Mouse (Mus musculus): ENCODE measurements around the gene Gnai2. TPM values are rescaled to one million over a fixed set of nuclear protein-coding genes. Genes with fewer than 3 reads are reported as not detected.
"Not testable (repeated sequence)": the region's sequence is repeated elsewhere in the genome, so short reads cannot be mapped to it uniquely, and the experiment has no call there.

Gene Gnai2
- polyA plus RNA-seq, 1 experiment = 301 TPM

- DNase-seq = peak; percentile 74 to 84
- H3K4me3 ChIP-seq (replicated peaks; ENCODE audit: insufficient read depth, low read depth, low read length) = no peak overlapping the region
- 53% methylated on average over 15 of the region's 15 CpGs for WGBS
- H3K4me1 ChIP-seq (ENCODE audit: control insufficient read depth, insufficient read depth, low read length) = peaks cover 16% of the 10 kb centered on the region
- TF ChIP-seq POLR2A (IDR thresholded peaks at IDR 0.05; ENCODE audit: borderline replicate concordance, insufficient read depth, low read length) = no peak
- TF ChIP-seq CTCF (IDR thresholded peaks at IDR 0.05; ENCODE audit: borderline replicate concordance, insufficient read depth, low read depth, low read length) = peak; percentile 86
- H3K27me3 ChIP-seq (ENCODE audit: control insufficient read depth, insufficient read depth, low read length) = no peaks in the 10 kb centered on the region
- no peak overlapping the region for H3K27ac ChIP-seq (ENCODE audit: insufficient read depth, low read length)
These were observed 69.0 kb downstream of the Gnai2 start for GRCm38 (mm10) chr9:107566041-107566709.

- H3K27me3 ChIP-seq (ENCODE audit: control insufficient read depth, insufficient read depth, low read length); H3K27ac ChIP-seq (ENCODE audit: insufficient read depth, low read length); H3K4me3 ChIP-seq (replicated peaks; ENCODE audit: insufficient read depth, low read depth, low read length); DNase-seq: not testable (repeated sequence)
- 45% methylated on average over 5 of the region's 5 CpGs for WGBS
- peaks cover 16% of the 10 kb centered on the region for H3K4me1 ChIP-seq (ENCODE audit: control insufficient read depth, insufficient read depth, low read length)
These were observed 69.6 kb downstream of the Gnai2 start for GRCm38 (mm10) chr9:107565556-107565955.

Other genes with a start within 250 kb of the Gnai2 start
- gene Cacna2d2, start 235.8 kb downstream of the Gnai2 start, polyA plus RNA-seq (2012; rRNA removed) = 130 and 148 TPM in 2 replicates
- gene Tmem115, start 101.4 kb downstream of the Gnai2 start, polyA plus RNA-seq (2012; rRNA removed) = 44.3 and 44.6 TPM in 2 replicates
- 21.2 and 21.5 TPM in 2 replicates for gene Cyb561d2, start 93.2 kb downstream of the Gnai2 start, polyA plus RNA-seq (2012; rRNA removed)
- 64.1 and 70.7 TPM in 2 replicates for gene Nprl2, start 93.1 kb downstream of the Gnai2 start, polyA plus RNA-seq (2012; rRNA removed)
- gene Zmynd10, start 88.1 kb downstream of the Gnai2 start, polyA plus RNA-seq (2012; rRNA removed) = 1.6 and 2.3 TPM in 2 replicates
- gene Rassf1, start 83.8 kb downstream of the Gnai2 start, polyA plus RNA-seq (2012; rRNA removed) = 30.3 and 32.3 TPM in 2 replicates
- gene Tusc2, start 72.1 kb downstream of the Gnai2 start, polyA plus RNA-seq (2012; rRNA removed) = 123 and 127 TPM in 2 replicates
- gene Hyal2, start 67.4 kb downstream of the Gnai2 start, polyA plus RNA-seq (2012; rRNA removed) = 10.8 and 11.9 TPM in 2 replicates
- 5.7 and 6.8 TPM in 2 replicates for gene Hyal1, start 58.4 kb downstream of the Gnai2 start, polyA plus RNA-seq (2012; rRNA removed)
- gene Naa80, start 56.5 kb downstream of the Gnai2 start, polyA plus RNA-seq (2012; rRNA removed) = 19.5 and 21.6 TPM in 2 replicates
- gene Hyal3, start 54.5 kb downstream of the Gnai2 start, polyA plus RNA-seq (2012; rRNA removed) = 1.1 TPM in 2 replicates
- 20.2 and 23.4 TPM in 2 replicates for gene Ifrd2, start 47.7 kb downstream of the Gnai2 start, polyA plus RNA-seq (2012; rRNA removed)
- 3.9 and 6.4 TPM in 2 replicates for gene Sema3b, start 26.1 kb downstream of the Gnai2 start, polyA plus RNA-seq (2012; rRNA removed)
- 145 and 152 TPM in 2 replicates for gene Slc38a3, start 34.2 kb upstream of the Gnai2 start, polyA plus RNA-seq (2012; rRNA removed)
- 0.15 and 0.36 TPM in 2 replicates for gene Gnat1, start 44.3 kb upstream of the Gnai2 start, polyA plus RNA-seq (2012; rRNA removed)
- gene Sema3f, start 75.1 kb upstream of the Gnai2 start, polyA plus RNA-seq (2012; rRNA removed) = 30.4 and 31.8 TPM in 2 replicates
- 126 and 129 TPM in 2 replicates for gene Rbm5, start 135.6 kb upstream of the Gnai2 start, polyA plus RNA-seq (2012; rRNA removed)
- 64.5 and 66.4 TPM in 2 replicates for gene Rbm6, start 237.9 kb upstream of the Gnai2 start, polyA plus RNA-seq (2012; rRNA removed)

All from cerebellum, adult 2 months (tissue).